Mouse (Mus musculus) urinary bladder, adult 18-20 months (tissue): Measurements from ENCODE around the gene Wdhd1.
"Not testable (repeated sequence)": the region's sequence is repeated elsewhere in the genome, so short reads cannot be mapped to it uniquely, and the experiment has no call there.

Source experiments
- DNase-seq, 2 experiments: peaks; one replicate each; pipeline ENCODE4 v3.0.0; 2022; ENCODE audit warnings: low spot score in 2 of 2, mixed read lengths in 2 of 2

The Wdhd1 gene

GRCm38 (mm10) chr14:47276637-47277393, at the start of gene Wdhd1, which contains the start of gene Socs4:
Gene Wdhd1, minus strand, starts transcription at chr14:47276857.
Gene Socs4, plus strand, starts transcription at chr14:47276931.
- DNase-seq: peak; percentile 91 to 94

DNA sequence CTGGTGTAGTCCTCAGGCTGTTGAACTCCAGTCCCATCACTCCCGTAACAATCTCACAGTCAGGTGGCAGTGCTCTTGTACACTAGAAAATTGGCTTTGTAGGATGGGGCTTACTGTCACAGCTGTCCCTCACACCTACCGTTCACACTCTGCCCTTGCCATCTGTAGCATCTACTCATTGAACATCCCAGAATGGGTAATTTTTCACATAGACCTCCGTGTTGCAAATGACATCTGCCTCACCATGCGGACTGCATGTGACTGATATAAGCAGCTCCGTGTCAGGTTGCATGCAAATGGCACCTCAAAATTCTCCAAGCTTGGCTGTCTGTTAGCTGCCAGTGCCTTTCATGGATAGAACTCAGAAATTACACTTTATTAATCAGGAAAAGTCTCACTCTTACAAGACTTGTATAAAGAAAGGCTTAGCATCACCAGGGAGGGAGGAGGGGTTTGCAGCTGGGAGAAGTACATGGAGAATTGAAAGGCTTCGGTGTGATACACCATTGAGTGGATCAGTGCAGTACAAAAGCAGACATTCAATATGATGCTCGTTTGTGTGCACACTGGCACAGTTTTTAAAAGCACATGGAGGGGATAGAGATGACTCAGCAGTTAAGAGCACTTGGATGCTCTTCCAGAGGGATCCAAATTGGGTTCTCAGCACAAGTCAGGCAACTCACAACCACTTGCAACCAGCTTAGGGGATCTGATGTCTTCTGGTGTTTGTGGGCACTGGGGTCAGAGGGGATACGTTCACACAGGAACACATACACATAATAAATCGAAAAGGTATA, 49.5 kb upstream of the Wdhd1 start:
- no peak for DNase-seq

- not testable (repeated sequence) for DNase-seq
Measured at GRCm38 (mm10) chr14:47321581-47321980, 44.9 kb upstream of the Wdhd1 start.

DNA sequence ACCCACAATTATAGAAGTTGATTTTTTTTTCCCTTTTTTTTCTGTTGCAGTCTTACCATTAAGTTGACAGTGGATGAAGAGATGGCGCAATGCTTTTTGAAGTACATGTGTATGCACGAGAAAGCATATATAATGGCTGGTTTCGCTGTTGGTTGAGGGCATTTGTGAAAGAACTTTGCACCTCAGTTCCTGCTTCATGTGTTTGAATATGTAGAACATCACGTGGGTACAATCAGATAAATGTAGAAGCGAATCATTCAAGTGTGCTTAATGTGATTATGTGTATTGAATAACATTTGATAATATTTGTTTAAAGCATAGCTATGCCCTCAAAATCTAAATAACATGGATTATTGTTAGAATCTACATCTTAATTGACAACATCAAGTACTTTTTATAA, 42.7 kb upstream of the Wdhd1 start:
- DNase-seq: no peak

GRCm38 (mm10) chr14:47310342-47311181, 33.9 kb upstream of the Wdhd1 start:
- DNase-seq: no peak

GRCm38 (mm10) chr14:47309061-47309460, 32.4 kb upstream of the Wdhd1 start:
- no peak for DNase-seq

DNA sequence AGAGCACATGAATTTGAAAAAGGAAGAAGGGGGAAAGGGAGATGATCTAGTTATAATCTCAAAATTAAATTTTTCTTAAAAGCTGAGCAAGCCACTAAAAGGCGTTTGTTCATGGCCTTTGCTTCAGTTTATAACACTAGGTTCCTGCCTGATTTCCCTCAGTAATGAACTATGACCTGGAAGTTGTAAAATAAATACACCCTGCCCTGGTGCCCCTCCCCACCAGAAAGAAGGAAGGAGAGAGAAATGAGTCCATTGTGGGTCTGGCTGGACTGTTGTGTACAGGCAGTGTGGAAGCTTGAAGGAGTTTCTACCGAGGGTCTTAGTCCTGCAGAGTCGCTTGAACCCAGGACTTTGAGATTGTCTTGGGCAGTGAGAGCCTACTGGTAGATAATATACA, 31.0 kb upstream of the Wdhd1 start:
- DNase-seq: no peak

GRCm38 (mm10) chr14:47305933-47306332, 29.3 kb upstream of the Wdhd1 start:
- no peak for DNase-seq

DNA sequence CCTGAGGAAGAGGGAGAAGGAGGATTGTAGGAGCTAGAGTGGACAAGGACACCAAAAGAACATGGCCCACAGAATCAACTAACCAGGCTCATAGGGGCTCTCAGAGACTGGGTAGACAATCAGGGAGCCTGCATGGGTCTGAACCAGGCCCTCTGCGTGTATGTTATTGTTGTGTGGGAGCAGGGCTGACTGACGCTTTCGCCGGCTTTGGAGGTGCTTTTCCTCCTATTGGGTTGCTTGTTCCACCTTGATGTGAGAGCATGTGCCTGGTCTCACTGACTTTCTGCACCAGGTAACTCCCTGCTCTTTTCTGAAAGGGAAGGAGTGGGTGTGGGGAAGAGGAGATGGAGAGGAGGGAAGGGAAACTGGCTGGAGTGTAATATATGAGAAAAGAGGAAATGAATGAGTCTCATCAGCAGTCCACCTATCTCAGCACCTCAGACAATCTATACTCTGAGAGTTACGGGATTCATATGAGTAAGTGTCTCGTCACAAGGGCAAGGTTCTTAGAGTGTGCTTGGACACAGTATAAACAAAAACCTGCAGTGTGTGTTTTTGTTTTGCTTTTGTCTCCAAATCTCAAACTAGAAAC, 28.3 kb upstream of the Wdhd1 start:
- DNase-seq: no peak

- DNase-seq: no peak
Measured at GRCm38 (mm10) chr14:47302885-47303680, 26.4 kb upstream of the Wdhd1 start.

GRCm38 (mm10) chr14:47298819-47299261, 22.2 kb upstream of the Wdhd1 start:
- no peak for DNase-seq

- DNase-seq: no peak
Measured at GRCm38 (mm10) chr14:47298408-47298792, 21.7 kb upstream of the Wdhd1 start.

DNA sequence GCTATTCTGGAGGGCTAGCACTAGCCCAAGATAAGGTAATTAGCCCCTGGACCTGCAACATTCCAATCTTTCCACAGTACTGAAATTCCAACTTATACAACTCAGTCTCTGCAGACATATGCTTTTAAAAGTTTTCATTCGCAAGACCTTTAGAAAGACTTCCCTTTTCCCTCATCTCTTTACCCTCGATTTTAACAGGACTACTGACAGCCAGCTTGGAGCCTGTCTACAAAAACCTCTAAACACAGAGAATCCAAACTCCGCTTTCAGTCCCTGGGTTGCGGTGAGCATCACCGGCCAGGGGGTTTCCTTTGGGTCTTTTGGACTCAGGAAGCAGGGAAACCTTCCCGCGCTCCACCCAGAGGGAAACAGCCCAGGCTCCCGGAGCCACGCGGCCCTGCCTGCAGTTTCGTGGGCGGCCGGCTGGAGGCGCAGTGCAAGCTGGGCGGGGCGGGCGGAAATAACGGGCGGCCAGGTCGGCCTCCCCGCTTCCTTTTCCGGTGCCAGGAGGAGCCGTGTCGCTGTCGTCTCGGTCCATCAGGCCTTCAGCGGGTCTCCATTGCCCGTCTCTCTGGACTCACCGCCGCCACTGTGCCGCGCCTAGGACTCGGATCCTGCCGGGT, 21.2 kb upstream of the Wdhd1 start, which contains the start of gene Mapk1ip1l:
TSS of gene Mapk1ip1l (plus strand) at position 482 of the 623 bp plus-strand sequence.
- peak; percentile 87 to 91 for DNase-seq

- no peak for DNase-seq
Measured at GRCm38 (mm10) chr14:47296232-47296631, 19.6 kb upstream of the Wdhd1 start.

GRCm38 (mm10) chr14:47294136-47294535, 17.5 kb upstream of the Wdhd1 start:
- no peak for DNase-seq

- no peak for DNase-seq
Measured at GRCm38 (mm10) chr14:47291772-47292171, 15.1 kb upstream of the Wdhd1 start.

GRCm38 (mm10) chr14:47287021-47287420, 10.4 kb upstream of the Wdhd1 start:
- DNase-seq: no peak

- DNase-seq: no peak
Measured at GRCm38 (mm10) chr14:47286215-47286614, 9.6 kb upstream of the Wdhd1 start.

DNA sequence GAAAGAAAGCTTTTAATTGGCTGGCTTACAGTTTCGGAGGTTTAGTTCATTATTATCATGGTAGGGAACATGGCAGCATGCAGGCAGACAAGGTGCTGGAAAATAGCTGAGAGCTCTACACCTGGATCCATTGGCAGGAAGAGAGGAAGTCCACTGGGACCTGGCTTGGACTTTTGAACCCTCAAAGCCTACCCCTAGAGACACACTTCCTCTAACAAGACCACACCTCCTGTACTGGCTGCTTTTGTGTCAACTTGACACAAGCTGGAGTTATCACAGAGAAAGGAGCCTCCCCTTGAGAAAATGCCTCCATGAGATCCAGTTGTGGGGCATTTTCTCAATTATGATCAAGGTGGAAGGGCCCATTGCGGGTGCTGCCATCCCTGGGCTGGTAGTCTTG, 8.6 kb upstream of the Wdhd1 start:
- DNase-seq: no peak

GRCm38 (mm10) chr14:47283568-47283967, 6.9 kb upstream of the Wdhd1 start:
- no peak for DNase-seq
